Mouse (Mus musculus): ENCODE measurements around the gene Sgpp2. TPM values are rescaled to one million over a fixed set of nuclear protein-coding genes. Genes with fewer than 3 reads are reported as not detected.
A peak's percentile ranks its signal among the peaks of the same experiment; 100 is the strongest.

The Sgpp2 gene
- polyA plus RNA-seq, 1 experiment from 2014 or later: 7.5 TPM

- Histone ChIP-seq H3K27ac (no peak overlapping the region), H3K9me3 (no peaks in the 10 kb centered on the region), H3K4me1 (no peaks in the 10 kb centered on the region), H3K27me3 (ENCODE audit: poor library complexity, severe bottlenecking) (peaks cover 7% of the 10 kb centered on the region; the same call in 1 of the 2 replicates), H3K4me3 (no peak overlapping the region), H3K36me3 (replicated peaks) (no peaks in the 10 kb centered on the region)
- no peak for DNase-seq (ENCODE audit: extremely low spot score, low spot score)
- WGBS: 93% methylated on average over 13 of the region's 13 CpGs
Measured at GRCm38 (mm10) chr1:78318089-78318760, 8.1 kb downstream of the Sgpp2 start.

- no peaks in the 10 kb centered on the region for H3K9me3 ChIP-seq
- no peak overlapping the region for H3K27ac ChIP-seq
- H3K36me3 ChIP-seq (replicated peaks): no peaks in the 10 kb centered on the region
- WGBS: 88% methylated on average over 3 of the region's 3 CpGs
- DNase-seq (ENCODE audit: extremely low spot score, low spot score): no peak
- no peaks in the 10 kb centered on the region for H3K4me1 ChIP-seq
- peaks cover 5% of the 10 kb centered on the region; the same call in 1 of the 2 replicates for H3K27me3 ChIP-seq (ENCODE audit: poor library complexity, severe bottlenecking)
- no peak overlapping the region for H3K4me3 ChIP-seq
Measured at GRCm38 (mm10) chr1:78320291-78320690, 10.1 kb downstream of the Sgpp2 start.

- Histone ChIP-seq H3K36me3 (replicated peaks) (no peaks in the 10 kb centered on the region), H3K9me3 (no peaks in the 10 kb centered on the region), H3K27ac (no peak overlapping the region), H3K4me3 (no peak overlapping the region), H3K27me3 (ENCODE audit: poor library complexity, severe bottlenecking) (peaks cover 5% of the 10 kb centered on the region; the same call in 1 of the 2 replicates), H3K4me1 (no peaks in the 10 kb centered on the region)
- 83% methylated on average over 7 of the region's 7 CpGs for WGBS
- DNase-seq (ENCODE audit: extremely low spot score, low spot score): no peak
Measured at GRCm38 (mm10) chr1:78322098-78322778, 12.1 kb downstream of the Sgpp2 start.

GRCm38 (mm10) chr1:78322844-78323243, 12.7 kb downstream of the Sgpp2 start:
- H3K27ac ChIP-seq: no peak overlapping the region
- H3K27me3 ChIP-seq (ENCODE audit: poor library complexity, severe bottlenecking): peaks cover 5% of the 10 kb centered on the region; the same call in 1 of the 2 replicates
- WGBS: 89% methylated on average over 8 of the region's 8 CpGs
- H3K9me3 ChIP-seq: no peaks in the 10 kb centered on the region
- no peaks in the 10 kb centered on the region for H3K4me1 ChIP-seq
- no peak for DNase-seq (ENCODE audit: extremely low spot score, low spot score)
- H3K4me3 ChIP-seq: no peak overlapping the region
- no peaks in the 10 kb centered on the region for H3K36me3 ChIP-seq (replicated peaks)

- H3K36me3 ChIP-seq (replicated peaks): no peaks in the 10 kb centered on the region
- WGBS: 92% methylated on average over 6 of the region's 6 CpGs
- H3K4me3 ChIP-seq: no peak overlapping the region
- no peak for DNase-seq (ENCODE audit: extremely low spot score, low spot score)
- no peak overlapping the region for H3K27ac ChIP-seq
- H3K4me1 ChIP-seq: no peaks in the 10 kb centered on the region
- no peaks in the 10 kb centered on the region for H3K9me3 ChIP-seq
- no peaks in the 10 kb centered on the region for H3K27me3 ChIP-seq (ENCODE audit: poor library complexity, severe bottlenecking)
Measured at GRCm38 (mm10) chr1:78324044-78324443, 13.9 kb downstream of the Sgpp2 start.

- Histone ChIP-seq H3K4me1 (no peaks in the 10 kb centered on the region), H3K36me3 (replicated peaks) (no peaks in the 10 kb centered on the region), H3K9me3 (no peaks in the 10 kb centered on the region), H3K27me3 (ENCODE audit: poor library complexity, severe bottlenecking) (no peaks in the 10 kb centered on the region), H3K4me3 (no peak overlapping the region), H3K27ac (no peak overlapping the region)
- 80% methylated on average over 6 of the region's 6 CpGs for WGBS
- no peak for DNase-seq (ENCODE audit: extremely low spot score, low spot score)
Measured at GRCm38 (mm10) chr1:78325851-78326250, 15.7 kb downstream of the Sgpp2 start.

- no peak overlapping the region for H3K27ac ChIP-seq
- no peak for DNase-seq (ENCODE audit: extremely low spot score, low spot score)
- WGBS: 93% methylated on average over 4 of the region's 4 CpGs
- no peaks in the 10 kb centered on the region for H3K36me3 ChIP-seq (replicated peaks)
- no peak overlapping the region for H3K4me3 ChIP-seq
- H3K27me3 ChIP-seq (ENCODE audit: poor library complexity, severe bottlenecking): no peaks in the 10 kb centered on the region
- no peaks in the 10 kb centered on the region for H3K4me1 ChIP-seq
- no peaks in the 10 kb centered on the region for H3K9me3 ChIP-seq
Measured at GRCm38 (mm10) chr1:78328646-78329045, 18.5 kb downstream of the Sgpp2 start.

- no peaks in the 10 kb centered on the region for H3K9me3 ChIP-seq
- no peaks in the 10 kb centered on the region for H3K27me3 ChIP-seq (ENCODE audit: poor library complexity, severe bottlenecking)
Measured at GRCm38 (mm10) chr1:78329861-78330260, 19.7 kb downstream of the Sgpp2 start.

GRCm38 (mm10) chr1:78330620-78331158, 20.5 kb downstream of the Sgpp2 start:
- no peak overlapping the region for H3K27ac ChIP-seq
- no peak overlapping the region for H3K4me3 ChIP-seq
- 86% methylated on average over 5 of the region's 5 CpGs for WGBS
- no peaks in the 10 kb centered on the region for H3K9me3 ChIP-seq
- H3K4me1 ChIP-seq: no peaks in the 10 kb centered on the region
- DNase-seq (ENCODE audit: extremely low spot score, low spot score): no peak
- no peaks in the 10 kb centered on the region for H3K36me3 ChIP-seq (replicated peaks)
- no peaks in the 10 kb centered on the region for H3K27me3 ChIP-seq (ENCODE audit: poor library complexity, severe bottlenecking)

More at GRCm38 (mm10) chr1:78329861-78330260, 19.7 kb downstream of the Sgpp2 start:
- WGBS: 100% methylated on average over 1 of the region's 1 CpGs
- Histone ChIP-seq H3K36me3 (replicated peaks) (no peaks in the 10 kb centered on the region), H3K27ac (no peak overlapping the region), H3K4me3 (no peak overlapping the region), H3K4me1 (no peaks in the 10 kb centered on the region)
- no peak for DNase-seq (ENCODE audit: extremely low spot score, low spot score)

GRCm38 (mm10) chr1:78337726-78338125, 27.6 kb downstream of the Sgpp2 start:
- Histone ChIP-seq H3K27me3 (ENCODE audit: poor library complexity, severe bottlenecking) (peaks cover 17% of the 10 kb centered on the region; the same call in 1 of the 2 replicates), H3K27ac (no peak overlapping the region), H3K9me3 (no peaks in the 10 kb centered on the region), H3K4me3 (no peak overlapping the region), H3K36me3 (replicated peaks) (no peaks in the 10 kb centered on the region), H3K4me1 (peaks cover 11% of the 10 kb centered on the region)
- DNase-seq (ENCODE audit: extremely low spot score, low spot score): no peak
- 86% methylated on average over 7 of the region's 7 CpGs for WGBS

GRCm38 (mm10) chr1:78338212-78338611, 28.1 kb downstream of the Sgpp2 start:
- H3K36me3 ChIP-seq (replicated peaks): no peaks in the 10 kb centered on the region
- peaks cover 17% of the 10 kb centered on the region; the same call in 1 of the 2 replicates for H3K27me3 ChIP-seq (ENCODE audit: poor library complexity, severe bottlenecking)
- WGBS: 54% methylated on average over 9 of the region's 9 CpGs
- H3K4me1 ChIP-seq: peaks cover 11% of the 10 kb centered on the region
- no peaks in the 10 kb centered on the region for H3K9me3 ChIP-seq
- no peak overlapping the region for H3K27ac ChIP-seq
- DNase-seq (ENCODE audit: extremely low spot score, low spot score): peak; percentile 30
- H3K4me3 ChIP-seq: no peak overlapping the region

- no peaks in the 10 kb centered on the region for H3K36me3 ChIP-seq (replicated peaks)
- no peaks in the 10 kb centered on the region for H3K9me3 ChIP-seq
- no peak overlapping the region for H3K27ac ChIP-seq
- no peak overlapping the region for H3K4me3 ChIP-seq
- WGBS: 85% methylated on average over 5 of the region's 5 CpGs
- H3K4me1 ChIP-seq: peaks cover 11% of the 10 kb centered on the region
- DNase-seq (ENCODE audit: extremely low spot score, low spot score): no peak
- H3K27me3 ChIP-seq (ENCODE audit: poor library complexity, severe bottlenecking): peaks cover 17% of the 10 kb centered on the region; the same call in 1 of the 2 replicates
Measured at GRCm38 (mm10) chr1:78339941-78340340, 29.8 kb downstream of the Sgpp2 start.

GRCm38 (mm10) chr1:78340584-78340983, 30.4 kb downstream of the Sgpp2 start:
- no peak overlapping the region for H3K4me3 ChIP-seq
- H3K27ac ChIP-seq: no peak overlapping the region
- no peak for DNase-seq (ENCODE audit: extremely low spot score, low spot score)
- peaks cover 11% of the 10 kb centered on the region for H3K4me1 ChIP-seq
- 68% methylated on average over 5 of the region's 5 CpGs for WGBS
- no peaks in the 10 kb centered on the region for H3K9me3 ChIP-seq
- peaks cover 17% of the 10 kb centered on the region; the same call in 1 of the 2 replicates for H3K27me3 ChIP-seq (ENCODE audit: poor library complexity, severe bottlenecking)
- no peaks in the 10 kb centered on the region for H3K36me3 ChIP-seq (replicated peaks)
